Mouse (Mus musculus) heart, postnatal 14 days (tissue): ENCODE measurements around the gene Castor2. TPM values are rescaled to one million over a fixed set of nuclear protein-coding genes. Genes with fewer than 3 reads are reported as not detected.
A peak's percentile ranks its signal among the peaks of the same experiment; 100 is the strongest.

Experiments
- DNase-seq, 2 experiments: peaks; one replicate each; pipeline ENCODE4 v3.0.0; 2021 to 2022
- intact Hi-C: fragments of 180-260 bp; cut with DNase I; formaldehyde crosslinking; loops from one replicate; pipeline ENCODE4 v1.15.1; 2025
- total RNA-seq, 2 experiments: library from RNA; stranded (reverse); gene quantifications; 2 replicates each; pipeline ENCODE4 v1.2.3; 2021

Gene Castor2
- total RNA-seq, 2 experiments from 2014 or later, result 21.8 to 22.3 TPM

- intact Hi-C loops, result no loop called here
- DNase-seq, result no peak
Measured at GRCm38 (mm10) chr5:134101322-134101721, 1.8 kb downstream of the Castor2 start.

DNA sequence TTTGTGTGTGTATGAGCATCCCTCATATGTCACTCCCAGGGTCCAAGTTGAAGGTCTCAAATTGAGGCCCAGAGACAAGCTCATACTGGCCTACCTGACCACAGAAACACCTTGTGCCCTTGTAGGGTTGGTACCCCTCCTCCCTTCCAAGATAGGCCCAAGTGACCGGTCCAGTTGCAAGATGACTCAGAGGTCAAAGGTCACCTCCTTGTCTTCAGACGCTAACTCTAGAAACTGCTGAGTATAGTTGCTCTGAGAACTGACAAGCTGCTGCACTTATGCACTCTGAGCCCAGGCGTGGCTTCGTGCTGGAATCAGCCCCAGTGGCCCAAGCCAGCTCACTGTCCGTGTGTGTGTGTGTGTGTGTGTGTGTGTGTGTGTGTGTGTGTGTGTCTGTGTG is 2.4 kb downstream of the Castor2 start:
- intact Hi-C loops, result no loop called here
- peak in 1 of 2 experiments; percentile 26 for DNase-seq

GRCm38 (mm10) chr5:134102720-134103119 is 3.2 kb downstream of the Castor2 start:
- DNase-seq, result no peak
- intact Hi-C loops, result no loop called here

- no peak for DNase-seq
- intact Hi-C loops, result no loop called here
Measured at GRCm38 (mm10) chr5:134105829-134106228, 6.3 kb downstream of the Castor2 start.

- intact Hi-C loops, result no loop called here
- DNase-seq, result no peak
Measured at GRCm38 (mm10) chr5:134114981-134115380, 15.5 kb downstream of the Castor2 start.

DNA sequence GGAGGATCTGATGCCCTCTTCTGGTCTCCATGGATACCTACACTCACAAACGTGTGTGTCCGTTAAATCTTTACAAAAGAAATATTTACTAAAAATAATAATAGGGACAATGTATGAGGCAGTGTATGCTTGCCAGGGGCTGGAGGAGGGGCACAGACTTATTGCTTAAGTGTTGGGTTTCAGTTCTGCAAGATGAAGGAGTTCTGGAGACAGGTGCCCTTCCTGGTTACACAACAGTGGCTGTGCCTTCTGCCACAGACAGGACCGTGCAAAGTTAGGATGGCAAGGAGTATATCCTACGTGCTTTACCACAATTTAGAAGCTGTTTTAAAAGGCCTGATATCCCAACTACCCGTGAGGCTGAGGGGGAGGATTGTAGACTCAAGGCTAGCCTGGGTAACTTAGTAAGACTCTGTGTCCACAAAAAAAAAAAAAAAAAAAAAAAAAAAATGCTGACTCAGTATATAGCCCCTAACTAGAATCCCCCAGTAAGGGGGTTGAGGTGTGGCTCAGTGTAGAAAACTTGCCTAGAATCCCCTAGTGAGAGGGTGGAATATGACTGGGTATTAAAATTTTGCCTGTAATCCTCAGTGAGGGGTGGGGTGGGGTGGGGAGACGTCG is 16.2 kb downstream of the Castor2 start:
- intact Hi-C loops, result no loop called here
- no peak for DNase-seq

DNA sequence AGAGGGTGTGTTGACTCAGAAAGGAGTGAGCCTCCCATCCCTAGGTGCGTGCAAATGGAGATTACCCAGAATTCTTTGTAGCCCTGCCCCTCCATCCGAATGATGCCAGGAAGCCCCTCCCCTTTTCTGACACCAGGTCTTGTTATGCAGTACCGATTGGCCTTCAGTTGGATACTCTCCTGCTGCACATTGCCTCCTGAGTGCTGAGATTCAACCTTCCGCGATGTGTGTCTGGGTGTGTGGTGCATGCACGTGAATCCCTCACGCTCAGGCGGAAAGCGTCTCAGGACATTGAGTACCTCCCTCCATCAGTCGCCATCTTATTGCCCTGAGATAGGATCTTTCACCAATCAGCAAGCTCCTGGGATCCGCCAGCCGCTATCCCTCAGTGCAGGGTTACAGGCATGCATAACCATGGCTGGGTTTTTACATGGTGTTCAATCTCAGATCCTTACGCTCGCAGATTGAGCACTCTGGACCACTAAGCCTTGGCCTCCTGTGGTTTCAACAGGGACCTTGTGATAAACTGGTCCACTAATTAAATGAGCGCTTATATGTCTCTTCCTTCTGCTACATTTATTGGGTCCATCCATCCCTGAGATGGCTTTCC is 19.4 kb downstream of the Castor2 start:
- DNase-seq, result no peak
- intact Hi-C loops, result no loop called here

DNA sequence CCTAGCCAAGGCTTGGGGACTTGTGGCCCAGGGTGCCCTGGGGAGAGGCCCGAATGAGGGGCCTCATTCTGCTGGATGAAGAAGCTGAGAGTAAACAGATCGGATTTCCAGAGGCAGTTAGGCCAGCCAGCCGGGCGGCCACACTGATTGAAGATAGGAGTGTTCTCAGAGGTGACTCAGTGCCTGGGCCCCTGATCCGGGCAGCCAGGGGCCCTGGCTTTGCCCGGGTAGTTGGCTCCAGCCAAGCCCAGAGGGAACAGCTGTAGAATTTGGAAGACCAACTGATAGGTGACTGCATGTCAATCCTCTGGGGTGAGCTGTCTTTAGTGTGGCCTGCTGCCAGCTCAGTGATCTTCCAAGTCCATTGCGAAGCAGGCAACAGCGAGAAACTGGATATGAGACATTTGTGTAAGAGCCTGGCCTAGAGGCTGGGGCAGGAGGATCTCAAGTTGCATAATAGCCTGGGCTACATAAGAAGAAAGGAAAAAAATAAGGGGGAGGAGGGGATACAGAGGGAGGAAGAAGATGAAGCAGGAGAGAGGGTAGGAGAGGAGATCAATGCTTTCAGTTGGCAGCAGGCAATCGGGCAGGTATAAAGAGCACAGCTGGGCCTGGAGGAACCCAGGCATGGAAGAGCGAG is 20.1 kb downstream of the Castor2 start:
- intact Hi-C loops, result no loop called here
- peak; percentile 23 for DNase-seq

GRCm38 (mm10) chr5:134120135-134120534 is 20.6 kb downstream of the Castor2 start:
- intact Hi-C loops, result no loop called here
- no peak for DNase-seq

GRCm38 (mm10) chr5:134121138-134121892 is 21.8 kb downstream of the Castor2 start:
- DNase-seq, result peak; percentile 35 to 45
- intact Hi-C loops, result no loop called here

GRCm38 (mm10) chr5:134121893-134122259 is 22.4 kb downstream of the Castor2 start:
- intact Hi-C loops, result no loop called here

DNA sequence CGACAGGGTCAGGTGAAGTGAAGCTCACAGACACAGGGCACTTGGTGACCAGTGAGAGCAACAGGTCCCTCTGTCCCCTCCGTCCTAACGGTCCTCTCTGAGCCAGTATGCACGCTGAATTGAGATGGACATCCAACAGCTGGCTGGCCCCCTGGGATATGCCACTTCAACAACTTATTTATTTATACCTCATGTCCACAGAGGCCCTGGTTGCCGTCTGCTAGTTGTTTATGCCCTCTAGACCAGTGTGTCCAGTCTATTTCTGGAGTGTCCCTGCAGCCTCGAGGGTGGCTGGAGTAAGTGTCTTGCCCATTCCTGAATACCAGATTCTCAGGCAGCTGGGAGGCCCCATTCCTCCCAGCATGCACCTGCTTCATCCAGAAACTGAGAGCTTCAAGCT is 24.3 kb downstream of the Castor2 start:
- peak in 1 of 2 experiments; percentile 29 for DNase-seq
- intact Hi-C loops, result no loop called here

More at GRCm38 (mm10) chr5:134121893-134122259, 22.4 kb downstream of the Castor2 start:
- DNase-seq, result no peak

GRCm38 (mm10) chr5:134126232-134126631 is 26.7 kb downstream of the Castor2 start:
- DNase-seq, result no peak
- intact Hi-C loops, result no loop called here

DNA sequence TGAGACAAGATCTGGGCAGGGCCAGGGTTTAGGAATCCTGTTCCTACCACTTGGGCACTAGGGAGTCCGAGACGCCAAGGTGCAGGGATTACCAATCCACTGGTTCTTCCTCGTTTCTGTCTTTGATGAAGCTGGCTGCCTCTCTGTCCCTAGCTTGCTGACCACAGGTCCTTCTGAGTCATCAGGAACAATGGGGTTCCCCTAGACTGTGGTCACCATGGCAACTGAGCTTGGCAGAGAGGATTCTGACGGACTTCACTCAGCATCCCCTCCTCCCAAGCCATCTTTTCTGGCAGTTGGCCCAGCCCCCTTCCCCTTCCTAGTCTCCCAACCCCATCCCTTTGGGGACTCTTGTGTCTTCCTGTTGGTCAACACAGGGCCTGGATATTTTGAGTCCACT is 32.1 kb downstream of the Castor2 start:
- intact Hi-C loops, result no loop called here
- DNase-seq, result no peak

GRCm38 (mm10) chr5:134136022-134136421 is 36.5 kb downstream of the Castor2 start:
- DNase-seq, result no peak
- intact Hi-C loops, result no loop called here

DNA sequence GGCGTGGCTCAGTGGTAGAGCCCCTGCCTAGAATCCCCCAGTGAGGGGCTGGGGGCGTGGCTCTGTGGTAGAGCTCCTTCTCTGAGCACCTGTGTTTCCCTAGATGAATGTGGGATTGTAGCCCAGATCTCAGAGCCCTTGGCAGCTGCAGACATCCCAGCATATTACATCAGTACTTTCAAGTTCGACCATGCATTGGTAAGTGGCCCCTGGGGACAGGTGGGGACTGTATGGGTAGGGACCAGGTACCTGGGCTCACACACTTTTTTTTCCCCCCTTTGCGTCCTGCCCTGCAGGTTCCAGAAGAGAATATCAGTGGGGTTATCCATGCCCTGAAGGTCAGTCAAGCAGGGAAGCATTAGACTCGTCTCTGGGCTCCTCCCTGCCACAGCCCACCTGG is 38.4 kb downstream of the Castor2 start:
- no peak for DNase-seq
- intact Hi-C loops, result no loop called here

DNA sequence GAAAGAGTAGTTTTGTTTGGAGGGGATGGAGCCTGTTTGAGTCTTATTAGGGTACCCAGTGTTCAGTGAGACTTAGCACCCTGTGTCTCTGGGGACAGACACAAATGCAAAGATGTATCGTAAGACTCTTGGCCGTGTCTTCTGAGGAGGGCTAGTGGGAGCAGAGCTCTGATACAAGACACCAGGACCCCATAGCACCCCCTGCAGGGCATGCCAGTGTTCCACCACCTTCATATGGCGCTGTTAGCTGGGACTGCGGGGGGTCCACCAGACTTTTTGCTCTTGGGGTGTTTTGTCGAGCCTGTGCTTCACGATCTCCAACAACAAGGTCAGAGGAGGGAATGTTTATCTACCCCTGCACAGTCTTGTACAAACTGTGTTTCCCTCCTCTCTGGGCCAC is 39.9 kb downstream of the Castor2 start:
- intact Hi-C loops, result no loop called here
- DNase-seq, result no peak

GRCm38 (mm10) chr5:134141236-134141635 is 41.7 kb downstream of the Castor2 start:
- intact Hi-C loops, result no loop called here
- no peak for DNase-seq

- intact Hi-C loops, result no loop called here
- peak in 1 of 2 experiments; percentile 33 for DNase-seq
Measured at GRCm38 (mm10) chr5:134142381-134142780, 42.9 kb downstream of the Castor2 start.

GRCm38 (mm10) chr5:134144986-134145385 is 45.5 kb downstream of the Castor2 start:
- DNase-seq, result no peak
- intact Hi-C loops, result no loop called here

DNA sequence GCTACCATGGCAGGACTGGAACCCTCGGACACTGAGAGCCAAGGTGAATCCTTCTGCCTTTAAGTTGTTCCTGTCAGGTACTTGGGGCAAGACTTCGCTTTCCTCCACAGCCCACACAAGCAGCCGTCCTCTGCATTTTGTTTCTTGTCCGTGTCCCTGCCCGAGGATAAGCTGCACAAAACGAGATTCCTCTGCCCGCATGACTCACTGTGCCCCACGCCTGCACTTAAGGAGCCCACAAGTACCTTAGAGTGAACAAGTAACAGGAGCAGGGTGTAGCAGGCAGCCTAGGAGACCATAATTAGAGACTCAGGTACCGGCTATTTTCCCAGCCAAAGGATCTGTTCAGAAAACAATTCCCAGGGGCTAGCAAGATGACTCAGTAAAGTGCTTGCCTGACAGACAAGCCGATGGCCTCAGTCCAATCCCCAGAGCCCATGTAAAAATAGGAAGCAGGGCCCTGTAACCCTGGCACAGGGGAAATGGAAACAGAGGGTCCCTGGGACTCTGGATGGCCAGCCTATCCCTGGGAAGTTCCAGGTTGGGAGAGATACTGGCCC is 47.8 kb downstream of the Castor2 start:
- intact Hi-C loops, result no loop called here
- DNase-seq, result no peak
